Mouse (Mus musculus) forebrain, embryonic 14.5 days (tissue): Measurements from ENCODE around the gene Ptprn2. TPM values are rescaled to one million over a fixed set of nuclear protein-coding genes. Genes with fewer than 3 reads are reported as not detected.

Experiments used
- ATAC-seq: fragments of 200-750 bp; cut with Nextera tagmentation; 2 replicates; pipeline ENCODE4 v1.8.0; 2017; ENCODE audit warnings: mild to moderate bottlenecking, moderate library complexity
- DNase-seq: peaks from one replicate; pipeline ENCODE4 v3.0.0-alpha.2; 2015; ENCODE audit warnings: low spot score
- H3K27ac ChIP-seq: fragments of 300-500 bp; sonication (generic); 2 replicates; pipeline ENCODE4 v1.5.1; 2014; ENCODE audit warnings: low read depth, mild to moderate bottlenecking, control low read depth, low read length, moderate library complexity
- H3K27me3 ChIP-seq: fragments of 300-500 bp; sonication (generic); replicated peaks from 2 replicates; pipeline ENCODE4 v1.6.1; 2014; ENCODE audit warnings: low read length, control low read depth, mixed read lengths; ENCODE audit not compliant: control insufficient read depth, insufficient read depth
- H3K36me3 ChIP-seq: fragments of 300-500 bp; sonication (generic); 2 replicates; pipeline ENCODE4 v1.6.1; 2014; ENCODE audit warnings: low read length, control low read depth; ENCODE audit not compliant: control insufficient read depth, insufficient read depth
- H3K4me1 ChIP-seq: fragments of 300-500 bp; sonication (generic); 2 replicates; pipeline ENCODE4 v1.6.1; 2014; ENCODE audit warnings: antibody characterized with exemption, low read length, control low read depth; ENCODE audit not compliant: control insufficient read depth, insufficient read depth
- H3K4me2 ChIP-seq: fragments of 300-500 bp; sonication (generic); 2 replicates; pipeline ENCODE4 v1.6.1; 2014; ENCODE audit warnings: mild to moderate bottlenecking, control low read depth, low read length
- H3K4me3 ChIP-seq: fragments of 300-500 bp; sonication (generic); 2 replicates; pipeline ENCODE4 v1.5.1; 2014; ENCODE audit warnings: low read depth, low read length, control low read depth
- H3K9ac ChIP-seq: fragments of 300-500 bp; sonication (generic); 2 replicates; pipeline ENCODE4 v1.6.1; 2014; ENCODE audit warnings: mild to moderate bottlenecking, low read length, control low read depth, moderate library complexity
- H3K9me3 ChIP-seq: fragments of 300-500 bp; sonication (generic); replicated peaks from 2 replicates; pipeline ENCODE4 v1.6.1; 2016; ENCODE audit warnings: low read length, control low read depth, mixed read lengths; ENCODE audit not compliant: control insufficient read depth
- WGBS: fragments of 180-500 bp; shearing (Covaris S2); extraction: QIAGEN DNeasy Blood & Tissue Kit; methylation state at CpG from one replicate; pipeline ENCODE4 v1.1.7; 2014; 5-methylcytosine and 5-hydroxymethylcytosine counted together
- polyA plus RNA-seq: library from polyadenylated mRNA; unstranded; fragments of >200 nt; fragmentation: Nextera tagmentation; extraction: Ambion mirVana; gene quantifications from 2 replicates; pipeline ENCODE4 v1.2.1, GENCODE M21; 2014

Ptprn2 gene
- polyA plus RNA-seq, 1 experiment from 2014 or later, result 4.1 TPM

DNA sequence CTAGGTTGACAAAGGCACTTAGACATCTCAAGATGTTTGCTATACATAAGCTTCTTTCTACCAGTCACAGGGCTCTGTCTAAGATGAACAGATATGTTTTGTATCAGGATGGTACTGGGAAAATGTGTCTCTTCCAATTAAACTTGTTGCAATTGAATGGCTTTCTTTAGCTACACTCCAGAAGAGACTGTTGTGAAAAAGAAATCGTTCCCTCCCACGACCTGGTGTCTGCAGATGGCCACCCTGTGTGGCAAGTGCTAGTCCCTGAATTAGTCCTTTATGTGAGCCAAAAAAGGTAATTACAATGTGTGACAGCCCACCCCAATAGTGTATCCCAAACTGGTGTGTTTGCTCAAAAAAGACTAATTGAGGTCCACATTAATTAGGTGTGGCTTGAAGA is 235.5 kb downstream of the Ptprn2 start:
- no peaks in the 10 kb centered on the region for H3K36me3 ChIP-seq
- ATAC-seq (no peak), DNase-seq (no peak)
- WGBS, result 35% methylated on average over 2 of the region's 2 CpGs
- H3K4me1 ChIP-seq, result no peaks in the 10 kb centered on the region
- no peak overlapping the region for H3K4me3 ChIP-seq
- H3K27me3 ChIP-seq, result no peaks in the 10 kb centered on the region
- no peaks in the 10 kb centered on the region for H3K9me3 ChIP-seq
- no peak overlapping the region for H3K4me2 ChIP-seq
- H3K27ac ChIP-seq, result no peak overlapping the region
- H3K9ac ChIP-seq, result no peak overlapping the region

DNA sequence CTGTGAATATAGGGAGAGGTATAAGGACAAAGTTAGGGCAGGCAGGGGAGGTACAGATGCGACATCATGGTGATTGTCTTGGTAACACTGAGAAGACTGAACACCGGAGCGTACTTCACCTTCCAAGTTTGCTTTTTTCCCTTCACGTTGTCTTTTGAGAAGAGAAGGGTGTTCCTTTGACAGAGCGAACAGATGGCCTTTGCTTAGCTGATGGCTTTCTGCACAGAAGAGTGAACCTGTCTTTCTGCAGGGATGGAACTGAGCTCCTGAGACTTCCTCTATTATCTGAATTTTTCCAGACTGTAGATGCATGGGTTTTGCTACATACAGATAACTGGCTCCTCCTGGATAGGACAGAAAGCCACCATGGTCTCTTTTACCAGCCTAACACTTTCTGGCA is 254.6 kb downstream of the Ptprn2 start:
- ATAC-seq (no peak), DNase-seq (no peak)
- no peak overlapping the region for H3K4me3 ChIP-seq
- no peaks in the 10 kb centered on the region for H3K27me3 ChIP-seq
- H3K9me3 ChIP-seq, result no peaks in the 10 kb centered on the region
- no peak overlapping the region for H3K9ac ChIP-seq
- H3K36me3 ChIP-seq, result no peaks in the 10 kb centered on the region
- no peaks in the 10 kb centered on the region for H3K4me1 ChIP-seq
- H3K27ac ChIP-seq, result no peak overlapping the region
- 91% methylated on average over 5 of the region's 5 CpGs for WGBS
- no peak overlapping the region for H3K4me2 ChIP-seq

DNA sequence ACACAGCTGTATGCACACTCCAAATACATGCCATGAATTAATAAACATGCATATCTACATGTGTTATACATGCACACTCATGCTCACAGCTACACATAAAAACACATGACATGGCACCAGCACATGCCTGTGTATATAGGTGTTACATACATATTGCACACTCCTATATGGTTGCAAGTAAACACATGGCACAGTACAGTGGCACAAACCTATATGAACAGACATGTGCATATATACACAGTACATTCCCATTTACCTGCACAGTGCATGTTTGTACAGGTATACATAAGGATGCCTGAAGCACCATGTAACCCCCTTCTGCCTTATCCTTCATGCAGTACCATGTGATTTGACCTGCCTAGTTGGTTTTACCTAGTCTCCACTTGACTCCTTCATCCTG is 255.8 kb downstream of the Ptprn2 start:
- H3K4me3 ChIP-seq, result no peak overlapping the region
- no peaks in the 10 kb centered on the region for H3K27me3 ChIP-seq
- no peaks in the 10 kb centered on the region for H3K36me3 ChIP-seq
- H3K9me3 ChIP-seq, result no peaks in the 10 kb centered on the region
- H3K27ac ChIP-seq, result no peak overlapping the region
- no peak overlapping the region for H3K4me2 ChIP-seq
- DNase-seq (no peak), ATAC-seq (no peak)
- no peaks in the 10 kb centered on the region for H3K4me1 ChIP-seq
- no peak overlapping the region for H3K9ac ChIP-seq

DNA sequence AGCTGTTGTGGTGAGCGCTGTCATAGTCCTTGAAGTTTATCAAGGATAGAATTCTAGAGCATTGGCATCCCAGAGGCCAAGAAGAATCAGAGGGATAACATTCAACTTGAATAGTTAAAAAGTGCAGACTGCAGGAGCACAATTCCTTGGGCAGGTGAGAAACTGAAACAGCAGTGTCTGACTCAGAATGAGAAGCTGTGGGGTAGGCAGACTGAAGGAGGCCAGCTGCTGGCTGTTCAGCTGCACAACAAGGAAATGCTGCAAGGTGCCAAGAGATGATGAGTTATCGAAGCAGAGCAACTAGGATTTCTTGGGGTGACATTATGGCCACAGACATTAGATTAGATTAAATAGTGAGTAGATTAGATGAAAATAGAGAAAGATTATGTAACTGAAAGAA is 260.9 kb downstream of the Ptprn2 start:
- Histone ChIP-seq H3K9me3 (no peaks in the 10 kb centered on the region), H3K27me3 (no peaks in the 10 kb centered on the region), H3K4me1 (no peaks in the 10 kb centered on the region), H3K4me2 (no peak overlapping the region), H3K27ac (no peak overlapping the region), H3K4me3 (no peak overlapping the region), H3K9ac (no peak overlapping the region), H3K36me3 (no peaks in the 10 kb centered on the region)
- 88% methylated on average over 2 of the region's 2 CpGs for WGBS
- no peak for ATAC-seq
- no peak for DNase-seq

DNA sequence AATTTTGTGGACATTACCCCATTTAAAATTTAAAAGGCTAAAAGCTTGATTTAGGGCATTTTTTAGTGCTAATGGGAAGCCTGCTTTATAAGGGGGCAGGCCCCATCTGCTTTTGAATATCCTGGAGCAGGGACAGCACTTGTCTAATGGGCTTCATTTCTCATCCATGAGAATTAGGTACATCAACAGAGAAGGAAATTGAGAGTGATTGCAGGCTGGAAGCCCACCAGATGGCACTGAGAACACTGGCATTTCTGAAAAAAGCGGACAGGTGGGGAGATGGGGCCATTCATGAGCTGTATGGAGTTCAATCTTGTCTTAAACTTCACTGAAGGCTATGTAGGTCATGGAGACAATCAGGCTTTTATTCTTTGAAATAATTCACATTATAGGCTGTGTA is 267.3 kb downstream of the Ptprn2 start:
- H3K4me2 ChIP-seq, result no peak overlapping the region
- H3K4me1 ChIP-seq, result no peaks in the 10 kb centered on the region
- H3K4me3 ChIP-seq, result no peak overlapping the region
- H3K27ac ChIP-seq, result no peak overlapping the region
- H3K36me3 ChIP-seq, result no peaks in the 10 kb centered on the region
- no peaks in the 10 kb centered on the region for H3K9me3 ChIP-seq
- ATAC-seq, result no peak
- 92% methylated on average over 1 of the region's 1 CpGs for WGBS
- no peaks in the 10 kb centered on the region for H3K27me3 ChIP-seq
- no peak for DNase-seq
- no peak overlapping the region for H3K9ac ChIP-seq

DNA sequence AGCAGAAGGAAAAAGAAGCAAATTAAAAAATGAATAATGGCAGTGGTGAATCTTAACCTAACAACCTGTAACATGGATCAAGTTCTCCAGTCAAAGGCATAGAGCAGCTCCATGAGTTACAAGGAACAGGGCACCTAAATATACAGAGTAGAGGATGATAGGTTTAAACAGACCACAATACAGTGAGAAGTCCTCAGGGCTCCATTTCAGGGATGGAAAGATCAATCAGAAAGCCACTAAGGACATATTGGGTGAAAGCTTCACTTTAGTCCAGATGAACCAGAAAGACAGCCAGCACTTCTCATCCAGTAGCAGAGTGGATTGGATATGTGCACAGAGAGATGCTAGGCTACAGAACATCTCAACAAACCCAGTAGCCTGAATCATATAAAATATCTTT is 278.4 kb downstream of the Ptprn2 start:
- Histone ChIP-seq H3K36me3 (no peaks in the 10 kb centered on the region), H3K4me1 (no peaks in the 10 kb centered on the region), H3K9me3 (no peaks in the 10 kb centered on the region), H3K4me3 (no peak overlapping the region), H3K27ac (no peak overlapping the region), H3K4me2 (no peak overlapping the region), H3K9ac (no peak overlapping the region), H3K27me3 (no peaks in the 10 kb centered on the region)
- no peak for DNase-seq
- ATAC-seq, result no peak

DNA sequence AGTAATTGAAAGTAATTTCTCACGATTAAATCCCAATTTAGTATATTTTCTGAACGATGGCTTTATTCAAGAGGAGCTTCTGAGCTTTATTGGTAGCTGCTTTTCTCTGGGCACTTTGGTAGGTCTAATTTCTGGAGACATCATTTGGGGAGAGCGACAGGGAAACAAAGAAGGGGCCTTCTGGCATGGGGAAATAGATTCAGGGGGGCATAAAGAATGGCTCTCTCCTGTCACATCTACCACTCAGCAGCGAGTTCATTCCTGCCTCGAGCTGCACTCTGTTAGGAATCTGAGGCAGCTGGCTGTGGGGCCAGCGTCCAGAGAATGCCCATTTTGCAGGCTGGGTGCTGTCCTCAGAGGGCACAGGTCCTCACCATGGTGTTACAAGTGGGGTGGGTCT is 285.4 kb downstream of the Ptprn2 start:
- H3K36me3 ChIP-seq, result no peaks in the 10 kb centered on the region
- ATAC-seq (peak; percentile 57; the same call in 1 of the 2 replicates), DNase-seq (peak; percentile 39)
- no peaks in the 10 kb centered on the region for H3K27me3 ChIP-seq
- no peak overlapping the region for H3K27ac ChIP-seq
- 38% methylated on average over 6 of the region's 6 CpGs for WGBS
- H3K9ac ChIP-seq, result no peak overlapping the region
- H3K4me3 ChIP-seq, result no peak overlapping the region
- peaks cover 11% of the 10 kb centered on the region for H3K4me1 ChIP-seq
- H3K4me2 ChIP-seq, result no peak overlapping the region
- H3K9me3 ChIP-seq, result no peaks in the 10 kb centered on the region

DNA sequence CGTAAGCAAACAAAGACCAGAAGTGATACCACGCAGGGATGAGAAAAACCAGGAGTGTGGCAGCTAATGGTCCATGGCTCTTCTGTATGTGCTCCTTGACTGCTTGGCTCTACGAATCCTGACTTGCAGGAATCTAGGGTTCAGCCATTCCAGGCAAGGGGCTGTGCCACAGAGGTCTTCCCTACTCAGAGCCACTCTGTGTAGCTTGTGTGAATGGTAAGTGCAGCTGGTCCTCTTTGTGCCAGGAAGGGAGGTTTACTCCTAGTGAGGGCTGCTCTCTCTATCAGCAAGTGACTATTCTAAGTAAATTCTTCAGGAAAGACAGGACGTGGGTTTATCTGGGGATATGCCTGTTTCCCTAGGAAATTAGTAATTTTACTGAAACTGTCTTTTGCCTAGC is 286.0 kb downstream of the Ptprn2 start:
- 0 out of 2 replicates have a peak, but pooled peaks have one; percentile 40 for ATAC-seq

DNA sequence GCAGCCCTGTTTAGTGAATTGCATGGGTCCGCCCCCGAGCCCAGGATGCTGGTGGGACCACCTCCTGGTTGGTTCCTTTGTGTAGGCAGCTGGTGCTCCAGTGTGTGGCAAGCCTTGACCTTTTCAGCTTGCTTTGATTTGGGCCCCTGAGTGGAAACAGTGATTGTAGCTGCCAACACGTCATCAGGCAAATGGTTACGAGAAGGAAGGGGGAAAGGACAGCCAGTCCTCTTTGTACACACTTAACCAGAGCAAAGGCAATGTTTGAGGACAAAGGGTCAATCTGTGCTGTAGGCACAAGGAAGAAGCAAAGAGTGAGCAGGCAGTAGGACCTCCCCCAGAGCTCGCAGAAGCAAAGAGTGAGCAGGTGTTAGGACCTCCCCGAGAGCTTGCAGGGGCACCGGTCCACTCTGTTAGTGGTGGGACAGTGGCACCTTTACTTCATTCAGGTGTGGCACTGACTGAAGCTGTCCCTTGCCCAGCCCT is 286.6 kb downstream of the Ptprn2 start:
- peak; percentile 70 for ATAC-seq
- no peaks in the 10 kb centered on the region for H3K36me3 ChIP-seq
- peaks cover 11% of the 10 kb centered on the region for H3K4me1 ChIP-seq
- H3K9ac ChIP-seq, result no peak overlapping the region
- H3K4me3 ChIP-seq, result no peak overlapping the region
- no peaks in the 10 kb centered on the region for H3K27me3 ChIP-seq
- H3K4me2 ChIP-seq, result no peak overlapping the region
- no peaks in the 10 kb centered on the region for H3K9me3 ChIP-seq
- peak; percentile 57 for DNase-seq
- no peak overlapping the region for H3K27ac ChIP-seq
- 27% methylated on average over 7 of the region's 7 CpGs for WGBS

More for the DNA sequence above, 286.0 kb downstream of the Ptprn2 start:
- DNase-seq, result peak; percentile 14
- Histone ChIP-seq H3K27me3 (no peaks in the 10 kb centered on the region), H3K4me3 (no peak overlapping the region), H3K9ac (no peak overlapping the region), H3K4me1 (peaks cover 11% of the 10 kb centered on the region), H3K4me2 (no peak overlapping the region), H3K27ac (no peak overlapping the region; the same call in 1 of the 2 replicates), H3K9me3 (no peaks in the 10 kb centered on the region), H3K36me3 (no peaks in the 10 kb centered on the region)
- 79% methylated on average over 4 of the region's 4 CpGs for WGBS
